Mouse (Mus musculus): Measurements from ENCODE around the gene Matk. TPM values are rescaled to one million over a fixed set of nuclear protein-coding genes. Genes with fewer than 3 reads are reported as not detected.

The Matk gene
- polyA plus RNA-seq, 1 experiment from 2014 or later: 3.7 TPM

DNA sequence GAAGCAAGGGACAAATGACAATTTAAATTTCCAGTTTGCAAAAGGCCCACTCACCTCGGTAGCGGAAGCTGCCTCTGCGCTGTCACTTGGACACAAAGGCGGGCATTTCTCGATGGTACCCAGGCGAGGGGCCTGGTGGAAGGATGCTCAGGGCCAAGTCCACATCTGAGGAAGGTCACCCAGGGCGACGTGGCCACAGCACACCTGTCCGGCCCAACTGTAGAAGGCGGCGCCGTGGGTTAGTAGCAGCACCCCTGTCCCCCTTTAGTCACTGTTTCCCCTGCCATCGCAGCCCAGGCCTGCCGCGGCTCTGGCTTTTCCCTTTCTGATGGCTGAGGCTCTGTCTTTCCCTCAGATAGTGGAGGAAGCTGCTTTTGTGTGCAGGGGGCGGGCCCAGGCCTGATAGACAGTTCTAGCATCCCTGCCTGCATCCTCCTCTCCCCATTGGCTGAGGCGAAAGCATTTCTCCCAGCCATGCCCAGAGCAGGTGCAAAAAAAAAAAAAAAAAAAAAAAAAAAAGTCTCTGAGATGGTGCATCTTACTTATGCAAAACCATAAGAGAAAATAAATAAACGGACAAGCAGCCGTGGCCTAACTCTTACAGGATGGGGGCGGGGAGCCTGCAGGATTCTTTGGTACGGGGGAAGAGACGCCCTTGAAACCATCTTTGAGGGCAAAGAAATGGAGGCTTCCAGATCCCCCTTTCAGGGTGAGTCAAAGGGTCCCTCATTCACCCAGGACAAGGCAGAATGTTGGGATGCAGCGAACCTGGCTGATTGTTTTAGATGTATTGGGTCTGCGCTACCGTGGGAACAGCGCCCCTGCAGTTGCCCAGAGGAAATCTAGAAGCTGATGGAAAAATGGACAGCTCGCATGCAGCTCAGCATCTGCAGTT lies 22.1 kb upstream of the Matk start, which contains the start of gene Atcay:
Atcay (minus strand) TSS at position 396 of the 895 bp plus-strand sequence.
- 7% methylated on average over 27 of the region's 27 CpGs for WGBS
- H3K4me1 ChIP-seq: peaks cover 37% of the 10 kb centered on the region
- DNase-seq (ENCODE audit: low spot score): peak; percentile 72
- H3K27ac ChIP-seq (replicated peaks): peak within 1 kb of the TSS; percentile 86
- H3K36me3 ChIP-seq: no peaks in the 10 kb centered on the region
- peaks cover 42% of the 10 kb centered on the region for H3K27me3 ChIP-seq (ENCODE audit: low read depth, poor library complexity, severe bottlenecking)
- H3K4me3 ChIP-seq: peak within 1 kb of the TSS; percentile 65
- H3K9me3 ChIP-seq (replicated peaks): no peaks in the 10 kb centered on the region

DNA sequence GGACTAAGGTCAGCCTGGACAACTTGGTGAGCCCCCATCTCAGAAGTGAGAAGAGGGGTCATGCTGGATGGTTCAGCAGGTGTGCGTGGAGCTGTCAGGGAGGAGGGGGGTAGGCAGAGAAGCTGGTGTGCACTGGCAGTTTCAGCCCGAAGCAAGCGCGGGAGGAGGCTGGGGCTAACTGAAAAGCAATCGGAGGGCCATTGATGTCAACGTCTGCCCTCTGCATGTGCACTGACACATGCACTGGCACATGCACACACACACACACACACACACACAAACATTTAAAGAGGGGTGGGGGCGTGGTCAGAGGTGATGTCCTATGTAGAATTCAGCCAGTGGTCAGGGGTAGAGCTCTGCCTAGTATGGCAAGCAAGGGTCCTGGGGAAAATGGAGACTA lies 21.3 kb upstream of the Matk start:
- Histone ChIP-seq H3K27ac (replicated peaks) (no peak overlapping the region), H3K36me3 (no peaks in the 10 kb centered on the region), H3K27me3 (ENCODE audit: low read depth, poor library complexity, severe bottlenecking) (peaks cover 47% of the 10 kb centered on the region), H3K4me1 (peaks cover 37% of the 10 kb centered on the region), H3K4me3 (peak overlapping the region; percentile 65), H3K9me3 (replicated peaks) (no peaks in the 10 kb centered on the region)
- no peak for DNase-seq (ENCODE audit: low spot score)
- 54% methylated on average over 7 of the region's 7 CpGs for WGBS

DNA sequence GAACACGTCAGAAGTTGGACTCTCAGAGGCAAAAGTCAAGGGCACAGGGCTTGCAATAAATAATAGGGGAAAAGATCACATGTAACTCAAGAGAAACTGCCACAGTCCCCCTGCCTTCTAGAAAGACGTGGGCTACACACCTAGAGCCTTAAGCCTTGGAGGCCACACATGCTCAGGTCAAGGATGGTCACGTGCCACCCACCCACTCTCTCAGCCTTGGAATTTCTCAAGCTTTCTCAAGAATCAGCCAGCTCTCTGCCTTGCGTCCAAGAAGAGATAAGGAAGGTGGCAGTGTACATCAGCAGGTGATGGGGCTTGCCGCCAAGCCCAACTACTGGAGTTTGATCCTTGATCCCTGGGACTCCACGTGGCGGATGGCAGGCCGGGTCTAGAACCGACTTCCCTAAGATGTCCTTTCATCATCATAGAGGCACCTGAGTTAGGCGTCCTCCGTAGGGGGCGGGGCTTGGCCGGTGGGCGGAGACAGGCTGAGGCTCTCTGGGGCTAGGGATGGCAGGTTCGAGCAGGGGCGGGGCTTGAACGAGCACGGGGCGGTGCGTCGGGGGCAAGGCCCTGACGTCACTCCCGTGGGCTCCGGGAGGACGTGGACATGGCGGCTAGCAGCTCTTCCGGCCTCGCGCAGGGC lies 20.0 kb upstream of the Matk start, which contains the start of gene Zfr2:
Zfr2 (plus strand) TSS at position 576 of the 646 bp plus-strand sequence.
- Histone ChIP-seq H3K4me1 (peaks cover 46% of the 10 kb centered on the region), H3K9me3 (replicated peaks) (no peaks in the 10 kb centered on the region), H3K4me3 (peak within 1 kb of the TSS; percentile 81), H3K36me3 (no peaks in the 10 kb centered on the region), H3K27me3 (ENCODE audit: low read depth, poor library complexity, severe bottlenecking) (peaks cover 56% of the 10 kb centered on the region), H3K27ac (replicated peaks) (peak within 1 kb of the TSS; percentile 92)
- DNase-seq (ENCODE audit: low spot score): peak; percentile 84
- WGBS: 8% methylated on average over 29 of the region's 29 CpGs

DNA sequence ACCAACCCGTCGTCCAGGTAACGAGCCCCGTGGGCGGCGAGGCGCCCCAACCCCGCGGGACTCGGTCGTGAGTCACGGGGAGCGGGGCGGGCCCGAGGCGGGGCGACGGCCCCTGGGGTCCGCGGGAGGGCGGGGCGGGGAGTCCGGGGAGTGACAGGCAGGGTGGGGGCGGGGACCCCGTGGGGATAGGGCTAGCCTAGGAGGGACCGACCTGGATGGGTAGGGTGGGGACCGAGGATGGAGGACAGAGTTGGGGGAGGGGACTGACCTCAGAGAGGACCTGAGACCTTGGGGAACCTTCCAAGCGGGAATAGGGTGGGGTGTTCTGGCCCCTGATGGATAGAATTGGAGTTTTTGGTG lies 19.5 kb upstream of the Matk start:
- H3K27ac ChIP-seq (replicated peaks): peak overlapping the region; percentile 92
- WGBS: 2% methylated on average over 26 of the region's 28 CpGs
- H3K4me3 ChIP-seq: peak overlapping the region; percentile 81
- no peak for DNase-seq (ENCODE audit: low spot score)
- no peaks in the 10 kb centered on the region for H3K36me3 ChIP-seq
- peaks cover 61% of the 10 kb centered on the region for H3K27me3 ChIP-seq (ENCODE audit: low read depth, poor library complexity, severe bottlenecking)
- peaks cover 50% of the 10 kb centered on the region for H3K4me1 ChIP-seq
- no peaks in the 10 kb centered on the region for H3K9me3 ChIP-seq (replicated peaks)

DNA sequence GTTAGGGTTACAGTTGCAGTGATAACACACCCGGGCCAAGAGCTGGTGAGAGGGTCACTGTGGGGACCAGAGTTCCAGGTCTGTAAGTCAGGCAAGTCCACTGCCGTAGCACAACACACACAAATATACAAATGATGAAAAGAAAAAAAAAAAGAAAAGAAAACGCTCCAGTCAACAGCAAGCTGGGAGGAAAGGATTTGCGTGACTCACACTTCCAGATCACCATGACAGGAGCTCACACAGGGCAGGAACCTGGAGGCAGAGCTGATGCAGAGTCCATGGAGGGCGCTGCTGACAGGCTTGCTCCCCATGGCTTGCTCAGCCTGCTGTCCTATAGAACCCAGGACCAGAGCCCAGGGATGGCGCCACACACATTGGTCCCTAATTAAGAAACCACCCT lies 18.5 kb upstream of the Matk start:
- H3K9me3 ChIP-seq (replicated peaks): no peaks in the 10 kb centered on the region
- H3K4me1 ChIP-seq: peaks cover 54% of the 10 kb centered on the region
- peaks cover 61% of the 10 kb centered on the region for H3K27me3 ChIP-seq (ENCODE audit: low read depth, poor library complexity, severe bottlenecking)
- 85% methylated on average over 6 of the region's 6 CpGs for WGBS
- no peaks in the 10 kb centered on the region for H3K36me3 ChIP-seq
- H3K4me3 ChIP-seq: no peak overlapping the region
- no peak for DNase-seq (ENCODE audit: low spot score)
- no peak overlapping the region for H3K27ac ChIP-seq (replicated peaks)

DNA sequence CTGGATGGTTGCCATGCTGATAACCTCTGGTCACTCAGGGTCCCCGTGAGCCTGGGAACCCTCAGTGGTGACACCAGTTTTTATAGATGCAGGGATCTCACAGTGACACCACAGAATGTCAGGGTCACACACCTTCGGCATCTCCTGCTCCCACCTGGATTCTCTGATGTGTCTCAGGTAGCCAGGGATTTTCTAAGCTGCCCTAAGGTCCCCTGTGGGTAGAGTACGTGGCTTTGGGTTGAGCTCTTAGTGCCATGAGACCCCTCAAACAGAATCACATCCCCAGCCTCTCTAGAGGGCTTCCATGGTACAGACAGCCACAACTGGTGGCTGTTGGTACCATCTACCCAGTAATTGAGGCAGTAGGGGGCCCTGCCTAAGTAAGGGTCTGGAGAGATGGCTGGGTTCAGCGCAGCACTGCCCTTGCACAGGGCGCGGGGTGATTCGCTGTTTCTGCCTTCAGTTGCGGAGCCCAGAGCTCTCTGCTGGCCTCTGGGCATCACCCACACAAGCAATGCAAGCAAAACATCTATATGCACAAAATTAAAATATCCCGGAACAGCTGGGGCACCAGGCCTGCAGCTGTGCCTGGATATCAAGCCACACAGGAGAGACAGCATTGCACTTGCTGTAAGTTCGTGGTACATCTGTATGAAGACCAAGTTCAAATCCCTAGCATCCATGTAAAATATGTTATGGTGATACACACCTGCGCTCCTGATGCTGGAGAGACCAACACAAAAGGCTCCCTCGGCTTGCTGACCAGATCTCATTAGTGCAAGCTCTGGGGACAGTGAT lies 16.1 kb upstream of the Matk start:
- Histone ChIP-seq H3K36me3 (no peaks in the 10 kb centered on the region), H3K27me3 (ENCODE audit: low read depth, poor library complexity, severe bottlenecking) (peaks cover 65% of the 10 kb centered on the region), H3K4me3 (no peak overlapping the region), H3K4me1 (peaks cover 45% of the 10 kb centered on the region), H3K27ac (replicated peaks) (no peak overlapping the region), H3K9me3 (replicated peaks) (no peaks in the 10 kb centered on the region)
- DNase-seq (ENCODE audit: low spot score): no peak
- WGBS: 92% methylated on average over 12 of the region's 12 CpGs

DNA sequence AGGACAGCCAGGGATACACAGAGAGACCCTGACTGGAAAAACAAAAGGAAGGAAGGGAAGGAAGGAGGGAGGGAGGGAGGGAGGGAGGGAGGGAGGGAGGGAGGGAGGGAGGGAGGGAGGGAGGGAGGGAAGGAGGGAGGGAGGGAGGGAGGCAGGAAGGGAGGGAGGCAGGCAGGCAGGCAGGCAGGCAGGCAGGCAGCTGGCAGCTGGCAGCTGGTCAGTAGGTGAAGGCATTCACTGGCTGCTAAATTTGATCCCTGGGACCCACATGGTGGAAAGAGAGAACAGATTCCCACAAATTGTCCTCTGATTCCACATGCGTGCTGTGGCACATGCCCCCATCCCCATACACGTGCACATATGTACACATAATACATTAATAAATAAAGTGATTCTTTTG lies 14.1 kb upstream of the Matk start:
- H3K27ac ChIP-seq (replicated peaks): no peak overlapping the region
- H3K9me3 ChIP-seq (replicated peaks): no peaks in the 10 kb centered on the region
- WGBS: 78% methylated on average over 2 of the region's 2 CpGs
- H3K4me1 ChIP-seq: peaks cover 34% of the 10 kb centered on the region
- H3K36me3 ChIP-seq: no peaks in the 10 kb centered on the region
- DNase-seq (ENCODE audit: low spot score): no peak
- no peak overlapping the region for H3K4me3 ChIP-seq
- peaks cover 71% of the 10 kb centered on the region for H3K27me3 ChIP-seq (ENCODE audit: low read depth, poor library complexity, severe bottlenecking)

DNA sequence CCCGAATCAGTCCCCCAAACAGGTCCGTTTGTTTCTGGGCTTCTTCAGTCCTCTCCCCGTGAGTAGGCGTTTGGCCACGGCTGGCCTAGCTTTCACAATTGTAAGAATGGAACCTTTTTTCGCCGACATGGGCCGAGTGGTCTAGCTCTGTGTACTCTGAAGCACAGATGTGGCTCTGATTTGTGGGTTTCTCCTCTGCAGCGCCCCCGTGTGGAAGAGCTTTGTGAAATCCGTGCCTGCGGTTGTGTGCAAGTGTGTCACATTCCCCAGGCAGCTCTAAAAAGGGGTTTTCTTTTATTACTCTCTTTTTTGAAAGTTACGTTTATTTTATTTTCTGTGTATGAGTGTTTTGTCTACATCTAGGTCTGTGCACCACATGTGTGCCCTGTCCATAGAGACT lies 11.9 kb upstream of the Matk start:
- DNase-seq (ENCODE audit: low spot score): peak; percentile 72
- Histone ChIP-seq H3K27me3 (ENCODE audit: low read depth, poor library complexity, severe bottlenecking) (peaks cover 91% of the 10 kb centered on the region), H3K36me3 (no peaks in the 10 kb centered on the region), H3K9me3 (replicated peaks) (no peaks in the 10 kb centered on the region), H3K4me3 (no peak overlapping the region), H3K4me1 (peaks cover 41% of the 10 kb centered on the region), H3K27ac (replicated peaks) (no peak overlapping the region)
- 22% methylated on average over 13 of the region's 13 CpGs for WGBS

DNA sequence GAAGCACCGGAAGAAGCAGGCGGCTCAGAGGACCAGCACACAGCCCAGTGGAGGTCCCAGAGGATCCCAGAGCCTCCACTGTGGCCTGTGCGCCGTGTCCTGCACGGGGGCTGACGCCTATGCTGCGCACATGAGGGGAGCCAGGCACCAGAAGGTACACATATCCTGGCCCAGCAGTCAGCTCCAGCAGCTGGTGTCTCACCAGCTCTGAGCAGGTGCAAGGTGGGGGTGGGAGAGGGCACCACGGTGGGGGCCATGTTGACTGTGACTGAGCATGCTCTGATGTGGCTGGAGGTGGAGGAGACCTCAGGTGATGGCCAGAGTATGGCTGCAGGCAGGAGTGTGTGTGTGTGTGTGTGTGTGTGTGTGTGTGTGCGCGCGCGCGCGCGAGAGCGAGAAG lies 10.7 kb upstream of the Matk start:
- 88% methylated on average over 16 of the region's 16 CpGs for WGBS
- peaks cover 45% of the 10 kb centered on the region for H3K4me1 ChIP-seq
- no peak for DNase-seq (ENCODE audit: low spot score)
- no peak overlapping the region for H3K4me3 ChIP-seq
- peaks cover 93% of the 10 kb centered on the region for H3K27me3 ChIP-seq (ENCODE audit: low read depth, poor library complexity, severe bottlenecking)
- H3K9me3 ChIP-seq (replicated peaks): no peaks in the 10 kb centered on the region
- H3K36me3 ChIP-seq: no peaks in the 10 kb centered on the region
- no peak overlapping the region for H3K27ac ChIP-seq (replicated peaks)

DNA sequence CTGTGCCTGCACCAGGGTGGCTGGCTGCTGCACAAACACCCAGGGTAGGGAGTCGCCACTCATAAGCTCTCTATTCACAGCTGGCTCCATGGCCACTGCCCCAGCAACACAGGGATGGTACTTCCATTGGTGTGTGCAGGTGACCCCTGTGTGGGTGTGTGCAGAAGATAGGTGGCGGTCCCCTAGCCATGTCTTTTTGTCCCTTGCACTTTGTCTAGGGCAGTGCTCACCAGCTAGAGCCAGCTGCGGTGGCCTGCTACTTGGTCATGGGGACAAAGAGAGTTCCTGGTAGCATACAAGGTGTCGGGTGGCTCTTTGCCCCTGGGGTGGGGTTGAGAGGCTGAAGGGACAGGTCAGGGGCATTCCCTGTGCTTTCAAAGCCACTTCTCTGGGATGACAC lies 8.6 kb upstream of the Matk start:
- H3K4me3 ChIP-seq: no peak overlapping the region
- DNase-seq (ENCODE audit: low spot score): no peak
- H3K36me3 ChIP-seq: no peaks in the 10 kb centered on the region
- H3K27ac ChIP-seq (replicated peaks): no peak overlapping the region
- no peaks in the 10 kb centered on the region for H3K9me3 ChIP-seq (replicated peaks)
- WGBS: 84% methylated on average over 4 of the region's 4 CpGs
- H3K4me1 ChIP-seq: peaks cover 32% of the 10 kb centered on the region
- H3K27me3 ChIP-seq (ENCODE audit: low read depth, poor library complexity, severe bottlenecking): peaks cover 93% of the 10 kb centered on the region

DNA sequence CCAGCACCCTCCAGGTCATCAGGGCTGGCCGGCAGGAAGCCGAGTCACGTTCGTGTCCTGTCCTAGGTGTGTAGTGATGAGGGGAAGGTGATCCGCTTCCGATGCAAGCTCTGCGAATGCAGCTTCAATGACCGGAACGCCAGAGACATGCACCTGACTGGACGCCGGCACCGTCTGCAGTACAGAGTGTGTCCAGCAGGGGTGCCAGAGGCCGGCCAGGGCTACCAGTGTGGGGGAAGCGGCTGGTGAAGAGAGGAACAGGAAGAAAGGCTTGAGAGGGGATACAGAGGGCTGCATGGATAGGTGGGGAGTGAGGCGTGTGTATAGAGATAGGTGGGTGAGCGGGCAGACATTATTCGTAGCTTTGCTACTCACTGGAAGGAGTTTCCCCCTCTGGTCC lies 8.1 kb upstream of the Matk start:
- 0 out of 2 replicates have a peak overlapping the region, but pooled peaks have one; percentile 15 for H3K4me3 ChIP-seq
- no peaks in the 10 kb centered on the region for H3K36me3 ChIP-seq
- H3K27ac ChIP-seq (replicated peaks): peak overlapping the region; percentile 39; the same call in 1 of the 2 replicates
- WGBS: 10% methylated on average over 17 of the region's 17 CpGs
- H3K27me3 ChIP-seq (ENCODE audit: low read depth, poor library complexity, severe bottlenecking): peaks cover 93% of the 10 kb centered on the region
- H3K4me1 ChIP-seq: peaks cover 27% of the 10 kb centered on the region
- peak; percentile 84 for DNase-seq (ENCODE audit: low spot score)
- no peaks in the 10 kb centered on the region for H3K9me3 ChIP-seq (replicated peaks)

DNA sequence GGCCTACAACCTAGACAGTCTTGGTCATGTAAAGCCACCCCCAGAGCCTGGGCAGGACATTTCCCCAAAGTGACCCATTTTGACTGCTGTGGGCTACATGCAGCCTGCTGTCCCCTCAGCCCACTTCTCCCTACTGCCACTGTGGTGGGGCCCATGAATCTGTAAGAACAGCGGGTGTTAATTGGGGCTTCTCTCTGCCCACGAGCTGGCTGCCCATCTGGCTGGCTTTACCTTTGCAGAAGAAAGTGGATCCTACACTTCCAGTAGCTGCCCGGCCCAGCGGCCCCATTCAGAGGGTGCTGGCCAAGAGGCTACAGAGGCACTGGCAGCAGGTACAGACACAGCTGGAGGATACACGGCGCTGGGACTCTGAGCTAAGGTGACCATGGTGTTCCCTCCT lies 7.6 kb upstream of the Matk start:
- DNase-seq (ENCODE audit: low spot score): no peak
- Histone ChIP-seq H3K4me3 (no peak overlapping the region), H3K9me3 (replicated peaks) (no peaks in the 10 kb centered on the region), H3K27me3 (ENCODE audit: low read depth, poor library complexity, severe bottlenecking) (peaks cover 93% of the 10 kb centered on the region), H3K36me3 (no peaks in the 10 kb centered on the region), H3K27ac (replicated peaks) (peak overlapping the region; percentile 39; the same call in 1 of the 2 replicates), H3K4me1 (peaks cover 26% of the 10 kb centered on the region)
- WGBS: 89% methylated on average over 6 of the region's 6 CpGs
